Mouse (Mus musculus): ENCODE data around the gene Eif2d. TPM values are rescaled to one million over a fixed set of nuclear protein-coding genes. Genes with fewer than 3 reads are reported as not detected.

The Eif2d gene
- 10 to 100 TPM; 52.0 to 75.1 TPM for polyA plus RNA-seq (2017; shearing (Covaris generic))

- ATAC-seq: peak; percentile 100
Observed at GRCm38 (mm10) chr1:131153018-131153629, at the start of gene Eif2d. Eif2d (plus strand) TSS chr1:131153181.

GRCm38 (mm10) chr1:131103776-131104424 is 49.1 kb upstream of the Eif2d start:
- ATAC-seq: no peak

- ATAC-seq: no peak
Observed at GRCm38 (mm10) chr1:131107575-131108308, 45.2 kb upstream of the Eif2d start.

- ATAC-seq: peak; percentile 75
Observed at GRCm38 (mm10) chr1:131110525-131111106, 42.4 kb upstream of the Eif2d start.

- ATAC-seq: no peak
Observed at GRCm38 (mm10) chr1:131112576-131112975, 40.4 kb upstream of the Eif2d start.

GRCm38 (mm10) chr1:131115932-131116331 is 37.0 kb upstream of the Eif2d start:
- ATAC-seq: peak; percentile 84

- no peak for ATAC-seq
Observed at GRCm38 (mm10) chr1:131116430-131117011, 36.5 kb upstream of the Eif2d start.

- no peak for ATAC-seq
Observed at GRCm38 (mm10) chr1:131118530-131118929, 34.5 kb upstream of the Eif2d start.

- ATAC-seq: peak; percentile 58
Observed at GRCm38 (mm10) chr1:131119026-131119425, 34.0 kb upstream of the Eif2d start.

GRCm38 (mm10) chr1:131121987-131122386 is 31.0 kb upstream of the Eif2d start:
- peak; percentile 43 for ATAC-seq

- no peak for ATAC-seq
Observed at GRCm38 (mm10) chr1:131123522-131124265, 29.3 kb upstream of the Eif2d start.

- ATAC-seq: no peak
Observed at GRCm38 (mm10) chr1:131125987-131126744, 26.8 kb upstream of the Eif2d start.

- no peak for ATAC-seq
Observed at GRCm38 (mm10) chr1:131134231-131134630, 18.8 kb upstream of the Eif2d start.

GRCm38 (mm10) chr1:131134942-131135522 is 17.9 kb upstream of the Eif2d start:
- no peak for ATAC-seq

- no peak for ATAC-seq
Observed at GRCm38 (mm10) chr1:131135960-131136629, 16.9 kb upstream of the Eif2d start.

GRCm38 (mm10) chr1:131137111-131137510 is 15.9 kb upstream of the Eif2d start:
- no peak for ATAC-seq

GRCm38 (mm10) chr1:131137717-131138118 is 15.3 kb upstream of the Eif2d start:
- ATAC-seq: no peak

- ATAC-seq: peak; percentile 89
Observed at GRCm38 (mm10) chr1:131138191-131139016, 14.6 kb upstream of the Eif2d start, which contains the start of gene Dyrk3. Dyrk3 (minus strand) TSS chr1:131138340.

Measured in CD4-positive, CD25-positive, alpha-beta regulatory T cell, adult 4 months (primary cell).